Mouse (Mus musculus) olfactory bulb, adult 2 months (tissue): ENCODE results near the gene Gm9918.

ENCODE experiments used
- CTCF ChIP-seq: fragments of 200-500 bp; IDR thresholded peaks from 2 replicates; pipeline ENCODE4 v1.5.1; 2012; ENCODE audit warnings: low read depth, mild to moderate bottlenecking, low read length, moderate library complexity; ENCODE audit not compliant: insufficient read depth
- POLR2A ChIP-seq: fragments of 200-500 bp; IDR thresholded peaks from 2 replicates; pipeline ENCODE4 v1.6.1; 2012; ENCODE audit warnings: mild to moderate bottlenecking, low read depth, low read length, moderate library complexity; ENCODE audit not compliant: insufficient read depth

- no peak for TF ChIP-seq POLR2A
- TF ChIP-seq CTCF, result no peak
Measured at GRCm38 (mm10) chr15:102262582-102262981, 7.8 kb upstream of the Gm9918 start.
